Mouse (Mus musculus): ENCODE results near the gene Ankrd34a.
A peak's percentile ranks its signal among the peaks of the same experiment; 100 is the strongest.

Gene Ankrd34a

GRCm38 (mm10) chr3:96606618-96607017 lies 10.2 kb downstream of the Ankrd34a start:
- no peak for DNase-seq (ENCODE audit: low spot score in 2 of 2)

- no peak for DNase-seq (ENCODE audit: low spot score in 2 of 2)
Observed at GRCm38 (mm10) chr3:96617941-96618340, 21.5 kb downstream of the Ankrd34a start.

- DNase-seq (ENCODE audit: low spot score in 2 of 2): no peak
Observed at GRCm38 (mm10) chr3:96623201-96623600, 26.8 kb downstream of the Ankrd34a start.

DNA sequence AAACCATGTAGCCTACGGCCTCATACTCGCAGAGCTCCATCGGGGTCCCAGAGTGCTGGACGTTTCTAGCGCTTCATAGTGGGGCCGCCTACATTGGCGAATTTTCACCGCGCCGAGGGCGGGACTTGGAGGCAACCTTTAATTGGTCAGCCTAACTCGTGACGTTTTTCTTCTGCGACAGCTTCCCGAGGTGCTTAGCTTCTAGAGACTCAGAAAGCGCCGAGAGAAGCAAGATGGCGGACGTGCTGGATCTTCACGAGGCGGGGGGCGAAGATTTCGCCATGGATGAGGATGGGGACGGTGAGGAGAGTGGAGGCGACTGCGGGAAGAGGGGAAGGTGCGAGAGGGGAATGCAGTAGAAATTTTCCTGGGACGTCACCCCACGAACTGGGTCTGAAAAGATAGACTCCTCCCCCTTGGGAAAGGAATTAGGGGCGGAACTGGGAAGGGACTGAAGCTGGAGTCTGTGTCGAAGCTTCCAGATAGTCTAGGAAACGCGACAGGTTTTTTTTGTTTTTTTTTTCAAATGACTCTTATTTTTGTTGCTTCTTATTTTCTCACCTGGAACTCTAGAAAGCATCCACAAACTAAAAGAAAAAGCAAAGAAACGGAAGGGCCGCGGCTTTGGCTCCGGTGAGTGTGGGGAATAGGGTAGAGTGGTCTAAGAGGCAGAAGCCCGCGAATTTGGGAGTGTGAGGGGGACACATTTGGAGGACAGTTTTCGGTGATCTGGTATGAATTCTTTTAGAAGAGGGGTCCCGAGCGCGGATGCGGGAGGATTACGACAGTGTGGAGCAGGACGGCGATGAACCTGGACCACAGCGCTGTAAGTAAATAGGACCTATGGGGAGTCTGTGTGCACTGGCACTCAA lies 33.5 kb downstream of the Ankrd34a start, which contains the start of gene Rbm8a:
Gene Rbm8a, plus strand, starts transcription at position 205 of the 872 bp plus-strand sequence.
- DNase-seq (ENCODE audit: low spot score in 2 of 2): peak; percentile 94 to 95

DNA sequence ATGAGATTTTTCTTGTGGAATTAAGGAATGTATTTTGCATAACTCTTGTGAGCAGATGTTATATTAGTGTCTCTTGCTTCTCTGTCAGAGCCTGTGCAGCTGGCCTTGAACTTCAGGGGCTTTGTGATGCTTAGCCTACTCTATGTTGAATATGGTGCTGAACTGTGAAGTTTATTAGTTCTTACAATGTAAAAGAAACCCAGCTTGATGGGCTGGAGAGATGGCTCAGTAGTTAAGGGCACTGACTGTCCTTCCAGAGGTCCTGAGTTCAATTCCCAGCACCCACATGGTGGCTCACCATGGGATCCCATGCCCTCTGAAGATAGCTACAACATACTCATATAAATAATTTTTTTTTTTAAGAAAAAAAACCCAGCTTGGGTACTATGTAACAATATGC lies 35.6 kb downstream of the Ankrd34a start:
- DNase-seq (ENCODE audit: low spot score in 2 of 2): no peak

GRCm38 (mm10) chr3:96634015-96634414 lies 37.6 kb downstream of the Ankrd34a start:
- no peak for DNase-seq (ENCODE audit: low spot score in 2 of 2)

- peak; percentile 87 to 89 for DNase-seq (ENCODE audit: low spot score in 2 of 2)
Observed at GRCm38 (mm10) chr3:96634928-96635879, 38.8 kb downstream of the Ankrd34a start, which contains the start of the genes Pex11b and Gm42957. Gene Pex11b (plus strand): TSS chr3:96635376. Gene Gm42957 (plus strand): TSS chr3:96635474.

GRCm38 (mm10) chr3:96635906-96636305 lies 39.5 kb downstream of the Ankrd34a start:
- DNase-seq (ENCODE audit: low spot score in 2 of 2): no peak

DNA sequence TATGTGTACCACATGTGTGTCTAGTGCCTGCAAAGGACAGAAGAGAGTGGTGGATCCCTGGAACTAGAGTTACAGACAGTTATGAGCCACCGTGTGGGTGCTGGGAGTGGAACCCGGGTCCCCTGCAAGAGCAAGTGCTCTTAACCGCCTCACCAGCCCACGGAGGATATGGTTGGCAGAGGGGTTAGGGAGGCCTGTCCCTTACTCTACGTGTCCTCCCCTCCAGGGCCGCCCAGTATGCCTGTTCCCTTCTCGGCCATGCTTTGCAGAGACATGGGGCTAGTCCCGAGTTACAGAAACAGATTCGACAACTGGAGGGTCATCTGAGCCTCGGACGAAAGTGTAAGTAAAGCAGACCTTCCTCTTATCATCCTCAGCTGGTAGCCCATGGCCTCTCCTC lies 40.0 kb downstream of the Ankrd34a start:
- no peak for DNase-seq (ENCODE audit: low spot score in 2 of 2)

GRCm38 (mm10) chr3:96639219-96639618 lies 42.8 kb downstream of the Ankrd34a start:
- peak in 1 of 2 experiments; percentile 49 for DNase-seq (ENCODE audit: low spot score in 2 of 2)

GRCm38 (mm10) chr3:96645018-96645649 lies 48.7 kb downstream of the Ankrd34a start, which contains the start of gene Itga10:
Gene Itga10 (plus strand): TSS chr3:96645584.
- peak in 1 of 2 experiments; percentile 26 for DNase-seq (ENCODE audit: low spot score in 2 of 2)

DNA sequence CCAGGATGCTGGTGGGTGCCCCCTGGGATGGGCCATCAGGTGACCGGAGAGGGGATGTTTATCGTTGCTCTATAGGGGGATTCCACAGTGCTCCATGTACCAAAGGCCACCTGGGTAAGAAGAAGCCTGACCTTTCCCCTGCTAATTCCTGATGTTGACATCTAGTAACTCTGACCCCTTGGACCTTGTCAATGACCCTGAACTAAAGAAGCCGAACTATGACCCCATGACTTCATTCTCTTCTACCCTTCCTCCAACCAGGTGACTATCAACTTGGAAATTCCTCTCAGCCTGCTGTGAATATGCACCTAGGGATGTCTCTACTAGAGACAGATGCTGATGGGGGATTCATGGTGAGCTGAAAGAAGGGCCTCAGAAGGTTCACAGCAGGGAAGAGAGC lies 50.9 kb downstream of the Ankrd34a start:
- no peak for DNase-seq (ENCODE audit: low spot score in 2 of 2)
